Mouse (Mus musculus) cerebellum, adult (tissue): ENCODE measurements around the gene Vmn2r66.

ENCODE experiments used
- ATAC-seq: cut with Nextera tagmentation; 2 replicates; pipeline ENCODE4 v1.9.2; 2017; ENCODE audit warnings: mild to moderate bottlenecking, moderate library complexity, mixed read lengths; ENCODE audit not compliant: insufficient number of reproducible peaks, low FRiP score, low TSS enrichment

Vmn2r66 gene

DNA sequence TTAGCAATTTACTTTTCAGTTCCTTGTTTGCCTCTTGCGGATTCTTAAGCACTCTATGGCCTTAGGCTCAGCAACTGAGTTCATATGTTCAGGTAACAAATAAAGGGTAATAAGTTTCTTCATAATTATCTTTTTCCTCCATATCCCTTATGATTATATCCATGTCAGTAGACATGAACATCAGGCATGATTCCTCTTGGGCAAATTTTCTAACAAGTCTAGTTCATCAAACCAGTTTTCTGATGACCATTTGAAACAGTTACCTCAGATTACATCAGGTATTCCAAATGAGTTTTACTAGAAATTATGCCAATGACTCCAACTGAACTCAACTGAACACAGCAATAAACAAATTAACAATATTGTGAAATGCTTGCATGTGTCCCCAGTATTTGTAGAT lies at the start of gene Vmn2r66:
TSS of gene Vmn2r66 (minus strand) at position 101 of the 400 bp plus-strand sequence.
- ATAC-seq, result no peak

DNA sequence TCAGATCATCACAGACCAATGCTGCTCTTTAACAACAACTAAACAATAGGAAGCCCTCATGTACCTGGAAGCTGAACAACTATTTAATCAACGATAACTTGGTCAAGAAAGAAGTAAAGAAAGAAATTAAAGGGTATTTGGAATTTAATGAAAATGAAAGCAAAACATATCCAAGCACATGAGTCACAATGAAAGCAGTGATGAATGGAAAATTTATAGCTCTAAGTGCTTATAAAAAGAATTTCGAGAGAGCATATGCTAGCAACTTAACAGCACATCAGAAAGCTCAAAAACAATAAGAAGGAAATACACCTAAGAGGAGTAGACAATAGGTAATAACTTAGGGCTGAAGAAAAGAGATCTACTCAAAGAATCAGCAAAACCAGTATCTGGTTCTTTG lies 15.4 kb downstream of the Vmn2r66 start:
- ATAC-seq, result no peak

DNA sequence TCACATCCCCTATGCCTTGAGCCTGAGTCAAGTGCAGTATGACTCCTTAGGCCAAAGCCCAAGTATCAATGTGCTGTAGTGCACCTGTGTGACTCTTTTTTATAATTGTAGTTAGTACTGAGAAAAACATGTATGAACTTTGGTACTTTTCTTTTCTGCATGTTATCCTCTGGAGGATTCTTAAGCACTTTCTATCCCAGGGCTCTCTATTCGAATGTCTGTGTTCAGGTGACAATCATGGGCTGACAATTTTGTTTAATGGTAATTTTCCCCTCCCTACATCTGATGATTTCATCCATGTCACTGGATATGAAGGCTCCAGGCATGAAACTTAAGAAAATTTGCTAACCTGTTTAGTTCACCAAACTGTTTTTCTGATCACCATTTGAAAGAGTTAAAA lies 48.1 kb downstream of the Vmn2r66 start, which contains the start of gene Vmn2r65:
TSS of gene Vmn2r65 (minus strand) at position 101 of the 400 bp plus-strand sequence.
- ATAC-seq, result no peak
